Mouse (Mus musculus) lung, embryonic 16.5 days (tissue): ENCODE measurements around the gene Cd19. TPM values are rescaled to one million over a fixed set of nuclear protein-coding genes. Genes with fewer than 3 reads are reported as not detected.

Experiments
- ATAC-seq: fragments of 200-750 bp; cut with Nextera tagmentation; 2 replicates; pipeline ENCODE4 v1.8.0; 2017; ENCODE audit warnings: low read depth, mild to moderate bottlenecking, moderate library complexity
- H3K27ac ChIP-seq: fragments of 300-500 bp; sonication (generic); 2 replicates; pipeline ENCODE4 v1.5.1; 2014; ENCODE audit warnings: mild to moderate bottlenecking, control low read depth, low read length
- H3K27me3 ChIP-seq: fragments of 300-500 bp; sonication (generic); 2 replicates; pipeline ENCODE4 v1.6.1; 2014; ENCODE audit warnings: low read depth, low read length, mixed read lengths; ENCODE audit not compliant: control insufficient read depth, insufficient read depth
- H3K36me3 ChIP-seq: fragments of 300-500 bp; sonication (generic); 2 replicates; pipeline ENCODE4 v1.6.1; 2014; ENCODE audit warnings: low read length; ENCODE audit not compliant: control insufficient read depth, insufficient read depth
- H3K4me1 ChIP-seq: fragments of 300-500 bp; sonication (generic); replicated peaks from 2 replicates; pipeline ENCODE4 v1.6.1; 2014; ENCODE audit warnings: low read length, mixed read lengths; ENCODE audit not compliant: control insufficient read depth, insufficient read depth
- H3K4me2 ChIP-seq: fragments of 300-500 bp; sonication (generic); 2 replicates; pipeline ENCODE4 v1.6.1; 2014; ENCODE audit warnings: low read depth, low read length, control low read depth
- H3K4me3 ChIP-seq: fragments of 300-500 bp; sonication (generic); 2 replicates; pipeline ENCODE4 v1.5.1; 2014; ENCODE audit warnings: mild to moderate bottlenecking, low read length, control low read depth
- H3K9ac ChIP-seq: fragments of 300-500 bp; sonication (generic); 2 replicates; pipeline ENCODE4 v1.6.1; 2014; ENCODE audit warnings: low read length, control low read depth
- H3K9me3 ChIP-seq: fragments of 300-500 bp; sonication (generic); 2 replicates; pipeline ENCODE4 v1.6.1; 2016; ENCODE audit warnings: low read length; ENCODE audit not compliant: control insufficient read depth
- WGBS: fragments of 180-500 bp; shearing (Covaris S2); extraction: QIAGEN DNeasy Blood & Tissue Kit; methylation state at CpG from one replicate; pipeline ENCODE4 v1.1.7; 2014; 5-methylcytosine and 5-hydroxymethylcytosine counted together
- polyA plus RNA-seq: library from polyadenylated mRNA; unstranded; fragments of >200 nt; fragmentation: Nextera tagmentation; extraction: Ambion mirVana; gene quantifications from 2 replicates; pipeline ENCODE4 v1.2.1, GENCODE M21; 2015

The Cd19 gene
- 0.09 and 0.11 TPM in 2 replicates for polyA plus RNA-seq

DNA sequence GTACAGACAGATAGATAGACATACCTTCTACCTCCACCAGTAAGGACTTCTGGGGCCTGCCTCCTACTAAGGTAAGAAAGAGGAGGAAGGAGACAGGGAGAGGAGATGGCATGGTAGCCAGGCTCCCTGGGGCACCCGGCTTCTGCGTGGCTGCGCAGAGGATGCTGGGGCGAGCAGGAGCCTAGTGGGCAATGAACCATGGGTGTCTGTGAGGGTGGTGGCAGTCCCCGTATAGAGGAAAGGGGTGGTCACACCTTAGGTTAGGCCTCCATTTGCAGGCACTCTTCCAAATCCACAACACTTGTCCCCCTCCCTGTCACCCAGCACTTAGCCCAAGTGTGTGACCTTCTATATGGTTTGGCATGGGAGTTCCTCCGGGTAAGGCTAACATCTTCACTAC, at the start of gene Cd19:
Cd19 (minus strand) TSS at position 165 of the 400 bp plus-strand sequence.
- 82% methylated on average over 6 of the region's 6 CpGs for WGBS
- no peaks in the 10 kb centered on the region for H3K36me3 ChIP-seq
- no peak for ATAC-seq
- H3K27me3 ChIP-seq: no peaks in the 10 kb centered on the region
- H3K4me2 ChIP-seq: no peak within 1 kb of the TSS
- H3K27ac ChIP-seq: no peak within 1 kb of the TSS
- H3K9me3 ChIP-seq: no peaks in the 10 kb centered on the region
- no peaks in the 10 kb centered on the region for H3K4me1 ChIP-seq
- no peak within 1 kb of the TSS for H3K9ac ChIP-seq
- H3K4me3 ChIP-seq: no peak within 1 kb of the TSS

GRCm38 (mm10) chr7:126464121-126464520, 49.4 kb upstream of the Cd19 start:
- H3K27ac ChIP-seq: no peak overlapping the region

DNA sequence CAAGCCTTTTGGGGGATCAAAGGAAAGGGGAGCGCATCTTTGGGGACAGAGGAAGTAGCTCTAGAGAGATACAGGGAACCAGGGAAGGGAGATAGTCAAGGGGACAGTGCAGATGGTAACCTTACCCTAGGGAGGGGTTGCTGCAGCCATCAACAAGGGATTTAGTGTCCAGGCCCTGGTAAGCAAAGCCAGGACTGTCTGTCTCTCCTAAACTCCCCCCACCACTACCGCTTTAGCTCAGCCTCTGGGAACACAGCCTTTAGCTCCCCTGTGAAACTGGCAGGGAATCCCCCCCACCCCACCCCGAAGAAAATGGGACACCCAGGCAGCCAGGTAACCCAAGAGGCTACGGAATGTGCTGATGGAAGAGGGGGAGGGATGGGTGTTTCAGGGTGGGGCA, 48.9 kb upstream of the Cd19 start:
- no peak for ATAC-seq
- H3K27ac ChIP-seq: no peak overlapping the region
- no peaks in the 10 kb centered on the region; the same call in 1 of the 2 replicates for H3K4me1 ChIP-seq
- no peaks in the 10 kb centered on the region for H3K9me3 ChIP-seq
- no peak overlapping the region for H3K4me3 ChIP-seq
- H3K9ac ChIP-seq: no peak overlapping the region
- H3K36me3 ChIP-seq: peaks cover 13% of the 10 kb centered on the region
- 41% methylated on average over 4 of the region's 4 CpGs for WGBS
- H3K27me3 ChIP-seq: no peaks in the 10 kb centered on the region
- H3K4me2 ChIP-seq: no peak overlapping the region

More at GRCm38 (mm10) chr7:126464121-126464520, 49.4 kb upstream of the Cd19 start:
- H3K36me3 ChIP-seq: peaks cover 16% of the 10 kb centered on the region
- no peak overlapping the region for H3K9ac ChIP-seq
- H3K4me3 ChIP-seq: no peak overlapping the region
- H3K27me3 ChIP-seq: no peaks in the 10 kb centered on the region
- no peak overlapping the region for H3K4me2 ChIP-seq
- 45% methylated on average over 4 of the region's 4 CpGs for whole genome bisulfite sequencing
- no peaks in the 10 kb centered on the region for H3K9me3 ChIP-seq
- H3K4me1 ChIP-seq: no peaks in the 10 kb centered on the region; the same call in 1 of the 2 replicates
- ATAC-seq: no peak

- Histone ChIP-seq H3K4me3 (no peak within 1 kb of the TSS), H3K9me3 (no peaks in the 10 kb centered on the region), H3K27ac (no peak within 1 kb of the TSS), H3K36me3 (peaks cover 11% of the 10 kb centered on the region; the same call in 1 of the 2 replicates), H3K4me1 (no peaks in the 10 kb centered on the region; the same call in 1 of the 2 replicates), H3K4me2 (no peak within 1 kb of the TSS), H3K9ac (no peak within 1 kb of the TSS), H3K27me3 (no peaks in the 10 kb centered on the region)
- ATAC-seq: no peak
- WGBS: 37% methylated on average over 5 of the region's 5 CpGs
Measured at GRCm38 (mm10) chr7:126463004-126463403, 48.3 kb upstream of the Cd19 start, which contains the start of gene Atp2a1. TSS of gene Atp2a1 (minus strand) at chr7:126463108.

DNA sequence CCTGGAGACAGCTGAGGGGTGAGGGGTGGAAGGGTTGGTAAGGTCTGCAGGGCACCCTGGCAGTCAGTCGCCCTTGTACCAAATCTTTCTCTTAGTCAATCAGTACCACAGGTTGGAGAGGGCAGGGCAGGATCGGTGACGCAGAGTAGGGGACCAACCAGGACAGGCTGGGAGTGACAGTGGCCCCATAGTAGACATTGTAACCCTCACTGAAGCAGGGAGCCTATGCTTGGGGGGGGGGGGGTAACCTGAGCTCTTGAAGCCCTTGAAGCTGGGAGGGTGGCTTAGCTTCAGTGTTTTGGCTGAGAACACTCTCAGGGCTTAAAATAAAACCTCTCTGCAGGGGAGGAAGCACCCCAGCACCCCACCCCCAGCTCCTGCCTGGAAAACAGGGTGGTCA, 46.9 kb upstream of the Cd19 start:
- Histone ChIP-seq H3K9me3 (no peaks in the 10 kb centered on the region), H3K36me3 (0 out of 2 replicates have a peak, but pooled peaks cover 3% of the 10 kb centered on the region), H3K4me2 (no peak overlapping the region), H3K4me1 (no peaks in the 10 kb centered on the region; the same call in 1 of the 2 replicates), H3K27me3 (no peaks in the 10 kb centered on the region), H3K4me3 (no peak overlapping the region), H3K9ac (no peak overlapping the region), H3K27ac (no peak overlapping the region)
- no peak for ATAC-seq
- WGBS: 53% methylated on average over 3 of the region's 3 CpGs

- Histone ChIP-seq H3K36me3 (no peaks in the 10 kb centered on the region), H3K4me1 (no peaks in the 10 kb centered on the region; the same call in 1 of the 2 replicates), H3K27ac (no peak overlapping the region), H3K9ac (no peak overlapping the region), H3K27me3 (no peaks in the 10 kb centered on the region), H3K4me2 (no peak overlapping the region), H3K9me3 (no peaks in the 10 kb centered on the region), H3K4me3 (no peak overlapping the region)
- 41% methylated on average over 10 of the region's 10 CpGs for WGBS
- ATAC-seq: no peak
Measured at GRCm38 (mm10) chr7:126460623-126461399, 46.1 kb upstream of the Cd19 start.

- Histone ChIP-seq H3K9ac (no peak overlapping the region), H3K4me1 (no peaks in the 10 kb centered on the region), H3K9me3 (no peaks in the 10 kb centered on the region), H3K4me3 (no peak overlapping the region), H3K4me2 (no peak overlapping the region), H3K27ac (no peak overlapping the region), H3K27me3 (no peaks in the 10 kb centered on the region), H3K36me3 (no peaks in the 10 kb centered on the region)
- 71% methylated on average over 11 of the region's 11 CpGs for WGBS
- no peak for ATAC-seq
Measured at GRCm38 (mm10) chr7:126458844-126459618, 44.3 kb upstream of the Cd19 start.

- H3K4me1 ChIP-seq: no peaks in the 10 kb centered on the region
- no peaks in the 10 kb centered on the region for H3K36me3 ChIP-seq
- no peaks in the 10 kb centered on the region for H3K9me3 ChIP-seq
- no peak overlapping the region for H3K4me3 ChIP-seq
- no peak overlapping the region for H3K4me2 ChIP-seq
- H3K27me3 ChIP-seq: no peaks in the 10 kb centered on the region
- WGBS: 72% methylated on average over 5 of the region's 5 CpGs
- no peak overlapping the region for H3K9ac ChIP-seq
- H3K27ac ChIP-seq: no peak overlapping the region
- no peak for ATAC-seq
Measured at GRCm38 (mm10) chr7:126458225-126458624, 43.5 kb upstream of the Cd19 start.
